Mouse (Mus musculus) thymus, postnatal 0 days (tissue): ENCODE measurements around the gene Pcsk4. TPM values are rescaled to one million over a fixed set of nuclear protein-coding genes. Genes with fewer than 3 reads are reported as not detected.
A peak's percentile ranks its signal among the peaks of the same experiment; 100 is the strongest.

Experiments used
- DNase-seq: peaks from one replicate; pipeline ENCODE4 v3.0.0-alpha.2; 2015; ENCODE audit warnings: low spot score
- polyA plus RNA-seq: library from polyadenylated mRNA; unstranded; fragments of >200 nt; fragmentation: Nextera tagmentation; extraction: Ambion mirVana; gene quantifications from 2 replicates; pipeline ENCODE4 v1.2.1, GENCODE M21; 2015

Gene Pcsk4
- polyA plus RNA-seq, 1 experiment from 2014 or later = 4.6 TPM

DNA sequence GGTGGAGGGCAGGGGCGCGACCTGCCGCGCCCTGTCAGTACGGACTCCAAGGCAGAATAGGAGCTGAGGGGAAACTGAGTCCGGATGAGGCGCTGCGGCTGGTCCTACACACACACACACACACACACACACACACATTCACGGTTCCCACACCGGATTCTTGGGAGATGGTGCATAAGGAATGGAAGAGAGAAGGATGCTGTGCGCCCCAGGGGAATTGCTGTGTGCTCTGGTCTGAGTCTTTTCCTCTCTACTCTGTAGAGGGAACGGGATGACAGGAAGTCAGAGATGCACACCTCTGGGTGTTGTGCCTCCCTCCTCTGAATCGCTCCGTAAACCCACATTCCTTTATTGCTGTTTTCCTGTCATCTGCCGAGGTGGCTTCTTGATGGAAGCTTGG, 30.0 kb downstream of the Pcsk4 start:
- DNase-seq = no peak

DNA sequence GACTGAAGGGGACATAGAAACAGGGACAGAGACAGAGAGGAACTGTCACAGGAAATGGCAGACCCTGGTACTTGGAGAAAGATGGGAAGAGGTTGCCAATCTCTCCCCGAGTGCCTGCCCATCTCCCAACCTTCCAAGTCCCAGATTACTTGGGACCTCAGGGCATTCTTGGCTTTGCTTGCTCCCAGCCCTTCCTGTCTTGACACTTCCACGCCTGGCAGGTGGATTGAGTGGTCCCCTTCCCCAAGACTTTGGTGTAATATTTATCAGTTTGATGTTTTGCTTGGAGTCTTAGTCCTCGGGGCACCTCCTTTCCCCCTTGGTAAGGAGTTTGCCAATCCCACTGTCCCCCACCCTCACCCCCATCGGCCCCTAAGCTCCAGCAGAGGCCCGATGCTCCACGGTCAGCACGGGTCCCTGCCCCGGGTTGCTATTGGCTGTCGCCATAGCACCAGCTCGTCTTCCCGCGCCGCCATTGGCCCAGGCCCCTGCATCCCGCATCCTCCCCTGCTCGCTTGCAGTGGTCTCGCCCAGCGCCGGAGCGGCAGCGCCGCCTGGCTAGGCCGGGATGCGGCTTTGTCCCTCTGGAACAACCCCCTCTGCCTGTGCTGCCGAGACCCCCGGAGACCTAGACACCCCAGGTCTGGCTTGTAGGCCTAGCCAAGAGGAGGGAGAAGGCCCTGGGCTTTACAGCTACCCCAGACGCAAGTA, 30.6 kb downstream of the Pcsk4 start:
- DNase-seq = peak; percentile 20

DNA sequence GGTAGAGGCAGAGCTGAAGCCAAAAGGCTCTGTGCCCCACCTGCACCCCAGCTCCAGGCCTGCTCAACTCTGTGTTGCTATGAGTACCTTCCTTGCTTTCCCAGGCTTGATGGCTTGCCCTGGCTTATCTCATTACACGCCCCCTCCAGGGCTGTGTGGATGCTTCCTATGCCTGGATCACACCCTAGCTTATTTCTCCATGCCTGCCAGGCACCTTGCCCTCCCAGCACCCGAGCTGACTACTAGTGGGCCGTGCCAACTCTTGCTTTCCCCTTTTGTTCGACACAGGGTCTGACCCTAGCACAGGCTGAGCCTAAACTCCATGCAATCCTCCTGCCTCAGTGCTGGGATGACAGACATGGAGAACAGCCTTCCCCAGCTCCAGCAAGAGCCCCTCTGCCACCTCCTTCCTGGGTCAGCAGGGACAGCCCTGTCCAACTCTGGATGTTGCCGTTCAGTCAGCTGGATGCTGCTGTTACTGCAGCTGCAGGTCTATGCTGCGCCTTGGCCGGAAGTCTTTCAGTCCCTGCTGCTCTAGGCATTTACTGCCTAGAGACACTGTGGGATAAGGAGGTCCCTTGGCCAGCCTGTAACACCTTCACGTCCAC, 31.7 kb downstream of the Pcsk4 start:
- no peak for DNase-seq

DNA sequence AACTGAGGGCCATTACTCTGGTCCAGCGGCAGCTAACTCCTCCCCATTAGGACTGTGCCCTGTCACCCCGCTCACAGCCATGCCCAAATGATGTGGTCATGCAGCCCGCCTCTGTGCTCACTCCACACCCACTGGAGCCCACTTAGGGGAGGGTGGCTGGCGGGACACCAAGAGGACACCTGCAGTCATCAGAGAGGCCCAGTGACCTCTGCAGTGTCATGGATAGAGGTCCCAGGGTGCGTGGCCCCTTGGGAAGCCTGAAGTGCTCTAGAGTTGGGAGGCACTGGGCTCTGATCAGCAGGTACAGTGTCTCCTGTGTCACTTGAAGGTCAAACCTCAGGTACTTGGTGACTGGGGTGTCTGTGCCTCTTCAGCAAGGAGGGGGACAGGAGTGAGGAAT, 32.5 kb downstream of the Pcsk4 start:
- no peak for DNase-seq

DNA sequence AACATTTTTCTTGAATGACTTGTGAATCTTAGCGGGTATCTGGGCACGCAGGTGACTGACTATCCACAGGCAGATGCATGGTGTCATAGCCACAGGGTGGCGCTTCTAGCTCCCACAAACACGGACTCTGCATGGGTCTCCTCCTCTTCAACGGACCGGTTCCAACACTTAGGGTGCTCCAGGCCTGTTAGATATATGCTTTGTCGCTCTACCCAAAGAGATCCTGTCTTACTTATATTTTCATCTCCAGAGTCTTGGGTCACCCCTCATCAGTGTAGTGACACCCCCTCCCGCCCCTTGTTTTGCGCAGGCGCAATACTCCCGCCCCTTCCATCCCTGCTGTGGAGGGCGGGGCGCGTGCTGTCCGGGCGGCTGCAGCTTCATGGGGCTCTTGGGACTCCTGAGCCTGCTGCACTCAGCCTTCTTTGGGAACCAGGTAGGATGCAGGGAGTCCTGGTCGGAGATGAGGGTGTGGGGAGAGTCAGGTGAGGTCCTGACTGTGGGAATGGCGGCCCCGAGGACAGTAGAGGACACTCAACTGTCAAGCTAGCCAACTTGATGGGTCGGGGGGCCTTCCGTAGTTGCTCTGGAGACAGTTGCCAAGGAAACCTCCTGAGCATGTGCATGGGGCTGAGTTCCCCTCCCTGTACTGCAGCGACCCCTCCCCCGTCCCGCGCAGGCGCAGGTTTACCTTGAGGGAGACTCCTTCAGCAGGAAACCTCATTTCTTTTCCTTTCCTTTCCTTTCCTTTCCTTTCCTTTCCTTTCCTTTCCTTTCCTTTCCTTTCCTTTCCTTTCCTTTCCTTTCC, 33.5 kb downstream of the Pcsk4 start, which contains the start of gene Apc2:
TSS of gene Apc2 (plus strand) at position 360 of the 808 bp plus-strand sequence.
- DNase-seq = peak; percentile 71

DNA sequence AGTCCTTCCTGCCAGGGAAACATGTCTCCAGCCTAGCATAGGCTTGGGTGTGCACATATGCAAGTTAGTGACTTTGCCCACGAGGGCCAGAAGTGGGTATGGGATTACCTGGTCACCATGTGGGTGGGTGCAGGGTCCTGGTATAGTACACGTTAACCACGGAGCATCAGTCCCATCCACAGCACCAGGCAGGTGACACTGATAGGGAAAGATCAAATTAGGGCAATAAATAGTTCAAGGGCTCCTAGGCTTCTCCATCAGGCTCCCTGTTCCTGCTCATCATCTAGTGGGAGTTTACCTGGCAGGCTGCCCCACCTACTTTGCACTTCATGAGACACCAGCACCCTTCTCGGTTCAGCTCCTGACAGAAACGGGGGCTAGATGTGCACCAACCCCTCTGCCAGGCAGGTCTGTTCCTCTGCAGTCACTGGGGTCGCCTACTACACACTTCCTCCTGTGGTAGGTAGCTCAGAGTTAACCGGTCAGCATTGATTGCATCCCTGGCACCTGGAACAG, 34.5 kb downstream of the Pcsk4 start:
- no peak for DNase-seq

DNA sequence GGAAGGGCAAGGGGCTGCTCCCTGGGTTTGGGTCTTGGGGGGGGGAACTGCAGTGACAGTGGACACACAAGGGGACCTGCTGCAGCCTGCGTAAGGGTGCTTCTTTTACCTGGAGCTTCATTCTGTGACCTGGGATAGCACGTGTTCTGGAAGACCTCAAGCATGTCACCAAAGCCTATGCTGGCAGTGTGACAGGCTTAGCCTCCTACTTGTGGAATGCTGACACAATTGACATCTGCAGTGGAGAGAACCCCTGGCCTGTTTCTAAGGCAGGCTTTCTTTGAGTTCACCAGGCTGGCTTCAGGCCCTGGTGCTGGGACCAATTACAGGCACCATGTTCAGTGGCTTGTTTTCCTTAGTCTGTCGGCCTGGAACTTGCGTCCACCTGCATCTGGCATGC, 35.0 kb downstream of the Pcsk4 start:
- DNase-seq = no peak

DNA sequence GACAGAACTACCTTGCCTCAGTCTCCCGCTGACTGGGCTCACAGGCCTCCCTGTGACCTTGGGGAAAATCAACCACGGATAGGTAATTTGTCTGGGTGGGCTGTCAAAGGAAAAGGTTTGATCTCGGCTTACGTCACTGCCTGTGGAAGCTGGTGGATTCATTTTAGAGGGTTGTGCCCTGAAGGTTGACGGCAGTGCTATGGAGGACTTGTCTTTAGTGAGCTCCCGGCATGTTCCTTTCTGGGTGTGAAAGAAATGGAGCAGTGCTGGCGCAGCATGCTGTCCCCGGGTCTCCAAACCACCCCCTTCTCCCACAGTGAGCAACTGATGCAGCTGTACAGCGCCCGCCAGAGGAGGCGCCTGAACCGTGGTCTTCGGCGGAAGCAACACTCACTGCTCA, 36.0 kb downstream of the Pcsk4 start:
- DNase-seq = peak; percentile 41

DNA sequence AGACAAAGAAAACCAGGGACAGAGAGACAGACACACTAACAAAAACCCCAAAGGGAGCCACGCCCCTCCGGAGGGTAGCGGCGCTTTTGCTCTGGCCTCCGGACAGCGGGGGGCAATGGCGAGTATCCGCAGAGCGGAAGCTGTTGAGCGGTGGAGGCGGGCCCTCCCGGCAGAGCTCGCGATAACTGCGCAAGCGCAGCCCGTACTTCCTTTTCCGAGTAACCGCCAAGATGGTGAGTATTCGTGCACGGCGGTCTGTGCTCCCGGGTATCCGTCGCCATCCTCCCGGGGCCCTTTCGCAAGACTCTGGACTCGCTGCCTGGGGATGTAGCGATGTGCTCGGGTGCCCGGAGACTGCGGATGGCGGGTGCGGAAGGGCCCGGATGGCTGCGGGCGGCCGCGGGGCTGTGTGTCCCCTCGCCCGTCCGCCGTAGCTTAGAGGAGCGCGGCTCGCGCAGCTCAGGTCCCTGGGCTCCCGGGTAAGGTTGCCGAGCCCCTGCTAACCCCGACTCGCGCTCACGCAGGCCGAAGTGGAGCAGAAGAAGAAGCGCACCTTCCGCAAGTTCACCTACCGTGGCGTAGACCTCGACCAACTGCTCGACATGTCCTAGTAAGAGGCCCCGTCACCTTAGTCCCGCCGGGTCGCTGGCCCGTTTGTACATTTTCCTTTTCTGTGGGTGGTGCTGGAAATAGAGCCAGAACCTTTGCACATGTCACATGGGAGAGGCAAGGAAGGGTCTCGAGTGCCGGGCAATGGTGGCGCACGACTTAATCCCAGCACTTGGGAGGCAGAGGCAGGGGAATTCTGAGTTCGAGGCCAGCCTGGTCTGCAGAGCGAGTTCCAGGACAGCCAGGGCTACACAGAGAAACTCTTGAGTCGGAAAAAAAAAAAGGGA, 36.8 kb downstream of the Pcsk4 start, which contains the start of gene Rps15:
TSS of gene Rps15 (plus strand) at position 203 of the 896 bp plus-strand sequence.
- peak; percentile 97 for DNase-seq

DNA sequence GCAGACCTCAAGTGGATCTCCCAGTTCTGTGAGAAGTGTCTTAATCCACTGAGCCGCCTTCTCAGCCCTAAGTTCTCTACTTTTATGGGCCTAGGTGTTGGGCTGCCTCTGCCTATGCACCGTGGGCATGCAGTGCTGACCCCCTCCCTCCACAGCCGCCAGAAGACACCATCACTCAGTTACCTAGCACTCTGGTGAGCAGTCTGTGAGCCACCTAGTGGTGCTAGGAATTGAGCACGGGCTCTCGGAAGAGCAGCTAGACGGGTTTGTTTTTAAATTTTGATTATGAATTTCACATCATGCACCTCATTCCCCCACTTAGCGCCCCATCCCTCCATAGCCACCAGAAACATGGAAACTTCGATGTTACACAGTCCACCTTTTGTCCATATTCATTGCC, 40.6 kb downstream of the Pcsk4 start:
- peak; percentile 25 for DNase-seq

DNA sequence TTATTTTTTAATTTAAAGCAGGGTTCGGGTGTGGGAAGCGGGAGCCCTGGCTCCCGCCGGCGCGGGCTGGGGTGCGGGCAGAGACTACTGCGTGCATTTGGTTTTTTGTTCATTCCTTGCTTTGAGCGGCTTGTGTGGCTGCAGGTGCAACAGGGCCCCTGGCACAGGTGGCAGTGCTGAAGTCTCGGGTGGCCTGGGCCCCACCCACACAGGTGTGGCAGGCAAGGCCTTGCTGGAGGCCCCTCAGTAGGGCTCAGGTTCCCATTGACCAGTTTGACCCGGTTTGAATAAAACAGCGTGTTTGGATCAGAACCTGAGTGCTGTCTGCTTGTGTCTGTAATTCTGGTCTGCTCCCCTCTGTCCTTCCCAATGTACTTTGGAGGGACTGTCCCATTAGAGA, 41.2 kb downstream of the Pcsk4 start:
- no peak for DNase-seq

DNA sequence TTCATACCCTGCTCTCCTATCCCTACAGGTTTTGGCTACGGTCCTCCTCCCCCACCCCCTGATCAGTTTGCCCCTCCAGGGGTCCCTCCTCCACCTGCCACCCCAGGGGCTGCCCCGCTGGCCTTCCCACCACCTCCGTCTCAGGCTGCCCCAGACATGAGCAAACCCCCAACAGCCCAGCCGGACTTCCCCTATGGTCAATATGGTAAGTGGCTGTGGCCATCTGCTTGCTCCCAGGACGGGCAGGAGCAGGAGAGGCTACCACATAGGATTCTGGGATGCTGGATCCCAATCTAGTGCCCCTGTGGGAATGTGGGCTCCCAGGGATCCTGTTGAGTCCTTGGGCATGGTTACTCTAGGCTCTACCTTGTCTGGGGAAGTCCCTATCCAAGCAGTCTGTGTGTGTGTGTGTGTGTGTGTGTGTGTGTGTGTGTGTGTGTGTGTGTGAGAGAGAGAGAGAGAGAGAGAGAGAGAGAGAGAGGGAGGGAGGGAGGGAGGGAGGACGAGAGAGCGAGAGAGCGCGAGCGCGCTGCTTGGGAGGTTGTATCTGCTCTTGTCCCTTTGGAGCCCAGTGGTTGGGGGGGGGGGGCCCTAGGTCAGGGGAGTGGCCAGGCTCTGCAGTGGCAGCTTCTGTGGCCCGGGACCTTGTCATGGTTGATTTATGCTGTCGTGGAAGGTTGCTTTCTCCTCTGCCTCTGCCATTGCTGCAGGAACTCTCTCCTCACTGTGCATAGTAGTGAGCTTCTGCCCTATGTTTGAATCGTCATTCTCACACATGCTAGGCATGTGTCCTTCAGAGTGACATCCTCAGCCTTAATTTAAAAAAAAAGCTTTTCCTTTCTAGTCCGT, 43.9 kb downstream of the Pcsk4 start:
- DNase-seq = no peak

DNA sequence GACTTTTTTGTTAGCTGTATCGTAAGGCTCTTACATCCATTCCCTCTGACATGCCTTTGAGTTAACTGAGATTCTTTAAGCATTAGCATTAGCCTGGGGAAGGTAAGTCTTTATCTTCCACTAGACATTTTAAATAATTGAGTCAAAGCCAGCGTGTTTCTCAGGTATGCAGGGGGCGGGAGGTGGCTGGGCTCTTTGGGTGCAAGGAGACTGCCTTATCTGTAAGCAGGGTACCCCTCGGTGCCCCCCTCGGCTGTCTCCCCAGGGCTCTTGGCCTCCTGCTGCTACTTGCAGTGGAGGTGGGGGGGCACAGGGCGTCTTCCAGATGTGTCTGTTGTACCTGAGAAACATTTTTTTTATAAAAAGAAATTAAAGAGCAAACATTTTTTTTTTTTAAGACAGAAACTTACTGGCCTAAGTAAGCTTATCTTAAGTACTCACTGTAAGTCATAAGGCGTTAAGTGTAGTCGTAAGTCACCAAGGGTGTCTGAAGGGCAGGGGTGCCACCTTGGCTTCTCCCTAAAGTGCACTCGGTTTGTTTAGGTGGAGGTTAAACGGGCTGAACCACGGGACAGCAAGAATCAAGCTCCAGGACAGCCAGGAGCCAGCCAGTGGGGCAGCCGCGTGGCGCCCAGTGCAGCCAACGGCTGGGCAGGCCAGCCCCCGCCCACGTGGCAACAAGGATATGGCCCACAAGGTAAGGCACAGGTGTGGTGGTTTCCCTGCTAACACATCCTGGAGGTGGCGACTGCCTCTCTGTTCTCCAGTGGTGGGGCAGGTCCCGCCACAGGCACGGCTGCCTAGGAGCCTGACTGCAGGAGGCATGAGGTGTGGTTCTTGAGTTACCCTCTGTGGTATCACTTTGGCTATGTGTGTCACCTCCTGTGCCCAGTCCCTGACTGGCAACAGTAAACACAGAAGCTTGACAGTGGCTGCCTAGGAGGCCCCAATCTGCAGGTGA, 46.5 kb downstream of the Pcsk4 start:
- no peak for DNase-seq

DNA sequence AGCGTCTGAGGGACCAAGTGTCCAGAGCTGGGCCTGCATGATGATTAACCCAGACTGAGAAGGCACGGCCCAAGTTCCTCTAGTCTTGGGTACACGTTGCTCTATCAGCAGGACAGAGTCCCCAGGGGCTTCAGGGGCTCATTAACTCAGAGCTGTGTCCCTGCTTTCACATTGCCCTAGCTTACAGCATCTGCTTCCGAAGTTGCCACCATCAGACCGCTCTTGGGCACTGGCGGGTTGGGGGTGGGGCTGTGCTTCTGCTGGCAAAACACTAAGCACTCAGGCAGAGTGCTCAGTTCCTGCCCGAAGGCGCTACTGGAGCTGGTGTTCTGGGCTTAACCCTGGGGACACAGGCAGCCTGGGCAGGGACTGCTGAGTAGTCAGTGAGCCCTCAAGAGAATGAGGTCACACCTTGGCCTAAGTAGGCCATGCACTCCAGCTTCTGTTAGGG, 47.4 kb downstream of the Pcsk4 start:
- no peak for DNase-seq

DNA sequence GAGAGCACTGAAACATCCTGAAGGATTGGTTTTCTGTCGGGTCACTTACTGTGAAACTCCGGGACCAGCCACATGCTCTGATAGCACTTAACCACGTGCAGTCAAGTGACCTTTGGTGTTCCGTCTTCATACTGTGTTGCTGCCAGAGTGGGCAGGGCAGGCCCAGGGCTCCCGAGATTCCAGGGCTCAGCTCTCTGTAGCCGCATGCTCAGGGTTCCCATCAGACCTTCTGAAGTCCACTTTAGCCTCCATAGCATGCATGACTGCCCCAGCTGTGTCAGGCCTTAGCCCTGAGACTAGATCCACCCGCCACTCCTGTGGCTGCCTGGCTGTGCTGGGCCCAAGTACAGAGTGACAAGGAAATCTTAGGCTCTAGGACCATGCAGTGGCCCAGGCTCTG, 48.0 kb downstream of the Pcsk4 start:
- DNase-seq = no peak

DNA sequence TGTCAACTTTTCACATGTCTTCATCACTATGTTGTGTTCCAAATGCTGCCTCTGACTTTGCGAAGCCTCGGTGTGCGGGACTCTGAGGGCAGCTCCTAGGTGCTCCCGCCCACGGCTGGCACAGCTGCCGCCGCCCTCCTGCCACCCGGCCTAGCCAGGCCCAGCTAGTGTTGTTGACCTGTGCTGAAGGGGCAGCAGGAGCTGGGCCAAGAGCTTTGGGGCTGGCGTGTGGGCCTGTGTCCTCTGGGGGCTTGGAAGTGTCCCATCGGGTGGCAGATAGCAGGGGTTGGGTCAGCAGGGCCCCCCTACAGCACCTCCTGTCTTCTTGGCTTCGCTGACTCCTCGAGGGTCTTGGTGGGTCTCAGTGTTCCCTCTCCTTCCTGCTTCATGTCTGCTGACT, 50.0 kb downstream of the Pcsk4 start:
- DNase-seq = no peak

DNA sequence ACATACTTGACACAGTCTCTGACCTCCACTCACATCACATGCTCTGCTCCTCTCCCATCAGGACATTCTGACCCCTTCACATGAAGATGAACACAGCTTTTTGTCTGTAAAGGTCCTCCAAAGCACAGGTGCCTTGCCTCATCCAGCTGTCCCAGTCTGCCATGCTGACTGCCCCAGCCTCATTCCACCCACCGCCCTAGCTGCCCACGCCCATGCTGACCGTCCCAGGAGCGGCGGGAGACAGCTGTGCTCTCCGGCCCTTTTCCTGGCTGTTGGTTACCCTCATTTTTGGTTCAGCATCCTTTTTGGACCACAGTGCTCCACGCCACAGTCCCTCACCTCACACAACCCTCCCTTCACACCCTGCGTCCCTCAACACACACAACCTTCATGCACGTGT, 50.9 kb downstream of the Pcsk4 start:
- DNase-seq = no peak

DNA sequence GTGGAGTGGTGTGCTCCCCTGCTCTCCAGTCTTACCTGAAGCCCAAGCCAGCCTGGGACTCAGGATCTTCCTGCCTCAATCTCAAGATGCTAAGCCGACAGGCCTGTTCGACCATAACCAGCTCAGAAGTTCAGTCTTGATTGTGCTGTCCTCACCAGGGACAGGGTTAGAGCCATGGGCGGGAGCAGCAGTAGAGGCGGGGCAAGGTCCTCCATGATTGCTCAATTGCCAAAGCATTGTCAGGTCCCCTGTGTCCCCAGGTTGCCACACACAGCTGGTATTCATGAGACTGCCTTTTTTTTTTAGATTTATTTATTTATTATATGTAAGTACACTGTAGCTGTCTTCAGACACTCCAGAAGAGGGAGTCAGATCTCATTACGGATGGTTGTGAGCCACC, 53.1 kb downstream of the Pcsk4 start:
- no peak for DNase-seq

DNA sequence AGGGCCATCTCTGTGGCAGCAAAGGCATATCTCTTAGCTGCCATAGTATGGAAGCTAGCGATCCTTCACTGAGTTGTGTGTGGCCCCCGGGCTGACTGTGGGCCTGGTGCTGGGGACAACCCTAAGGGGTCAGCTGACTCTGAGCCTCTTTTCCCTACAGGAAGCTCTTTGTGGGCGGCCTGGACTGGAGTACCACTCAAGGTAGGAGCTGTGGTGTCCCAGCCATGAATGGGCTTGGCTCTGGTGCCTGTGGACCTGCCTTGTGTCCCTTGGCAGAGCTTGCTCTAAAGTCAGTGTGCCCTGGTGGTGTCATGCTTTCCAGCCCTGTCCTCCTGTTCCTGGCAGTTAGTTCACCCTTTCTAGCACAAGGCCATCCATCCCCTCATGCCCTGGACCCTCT, 55.5 kb downstream of the Pcsk4 start:
- no peak for DNase-seq
